Mouse (Mus musculus): ENCODE measurements around the gene Gm20388.

DNA sequence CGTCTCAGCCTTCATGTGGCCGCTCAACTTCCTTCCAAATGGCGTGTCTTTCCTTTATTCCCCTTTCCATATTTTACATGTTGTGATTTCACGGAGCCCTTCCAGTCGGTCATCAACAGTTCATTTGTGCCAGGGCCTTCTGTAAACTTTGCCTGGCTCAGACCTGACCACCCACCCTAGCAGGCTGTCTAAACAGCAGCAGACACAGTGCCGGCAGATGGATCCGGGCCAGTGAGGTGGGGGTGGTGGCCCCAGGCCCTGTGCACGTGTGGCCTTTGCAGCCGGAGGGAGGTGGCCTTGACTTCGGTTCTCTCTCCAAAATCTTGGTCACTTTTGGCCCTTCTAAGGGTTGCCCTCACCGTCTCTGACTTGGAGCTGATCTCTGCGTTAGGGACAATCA lies 940.8 kb downstream of the Gm20388 start:
- no peak for TF ChIP-seq CTCF (IDR thresholded peaks at IDR 0.05; ENCODE audit: extremely low read depth, insufficient read depth, low read length)
- TF ChIP-seq POLR2A (IDR thresholded peaks at IDR 0.05; ENCODE audit: extremely low read depth, insufficient read depth, low read length): no peak

All from cortical plate, adult 2 months (tissue).